Mouse (Mus musculus) lung, embryonic 16.5 days (tissue): ENCODE data around the gene Ramp1. TPM values are rescaled to one million over a fixed set of nuclear protein-coding genes. Genes with fewer than 3 reads are reported as not detected.

ENCODE experiments used
- ATAC-seq: fragments of 200-750 bp; cut with Nextera tagmentation; 2 replicates; pipeline ENCODE4 v1.8.0; 2017; ENCODE audit warnings: low read depth, mild to moderate bottlenecking, moderate library complexity
- H3K27ac ChIP-seq: fragments of 300-500 bp; sonication (generic); 2 replicates; pipeline ENCODE4 v1.5.1; 2014; ENCODE audit warnings: mild to moderate bottlenecking, control low read depth, low read length
- H3K27me3 ChIP-seq: fragments of 300-500 bp; sonication (generic); 2 replicates; pipeline ENCODE4 v1.6.1; 2014; ENCODE audit warnings: low read depth, low read length, mixed read lengths; ENCODE audit not compliant: control insufficient read depth, insufficient read depth
- H3K36me3 ChIP-seq: fragments of 300-500 bp; sonication (generic); 2 replicates; pipeline ENCODE4 v1.6.1; 2014; ENCODE audit warnings: low read length; ENCODE audit not compliant: control insufficient read depth, insufficient read depth
- H3K4me1 ChIP-seq: fragments of 300-500 bp; sonication (generic); replicated peaks from 2 replicates; pipeline ENCODE4 v1.6.1; 2014; ENCODE audit warnings: low read length, mixed read lengths; ENCODE audit not compliant: control insufficient read depth, insufficient read depth
- H3K4me2 ChIP-seq: fragments of 300-500 bp; sonication (generic); 2 replicates; pipeline ENCODE4 v1.6.1; 2014; ENCODE audit warnings: low read depth, low read length, control low read depth
- H3K4me3 ChIP-seq: fragments of 300-500 bp; sonication (generic); 2 replicates; pipeline ENCODE4 v1.5.1; 2014; ENCODE audit warnings: mild to moderate bottlenecking, low read length, control low read depth
- H3K9ac ChIP-seq: fragments of 300-500 bp; sonication (generic); 2 replicates; pipeline ENCODE4 v1.6.1; 2014; ENCODE audit warnings: low read length, control low read depth
- H3K9me3 ChIP-seq: fragments of 300-500 bp; sonication (generic); 2 replicates; pipeline ENCODE4 v1.6.1; 2016; ENCODE audit warnings: low read length; ENCODE audit not compliant: control insufficient read depth
- WGBS: fragments of 180-500 bp; shearing (Covaris S2); extraction: QIAGEN DNeasy Blood & Tissue Kit; methylation state at CpG from one replicate; pipeline ENCODE4 v1.1.7; 2014; 5-methylcytosine and 5-hydroxymethylcytosine counted together
- polyA plus RNA-seq: library from polyadenylated mRNA; unstranded; fragments of >200 nt; fragmentation: Nextera tagmentation; extraction: Ambion mirVana; gene quantifications from 2 replicates; pipeline ENCODE4 v1.2.1, GENCODE M21; 2015

Gene Ramp1
- polyA plus RNA-seq, 1 experiment from 2014 or later = 8.6 TPM

DNA sequence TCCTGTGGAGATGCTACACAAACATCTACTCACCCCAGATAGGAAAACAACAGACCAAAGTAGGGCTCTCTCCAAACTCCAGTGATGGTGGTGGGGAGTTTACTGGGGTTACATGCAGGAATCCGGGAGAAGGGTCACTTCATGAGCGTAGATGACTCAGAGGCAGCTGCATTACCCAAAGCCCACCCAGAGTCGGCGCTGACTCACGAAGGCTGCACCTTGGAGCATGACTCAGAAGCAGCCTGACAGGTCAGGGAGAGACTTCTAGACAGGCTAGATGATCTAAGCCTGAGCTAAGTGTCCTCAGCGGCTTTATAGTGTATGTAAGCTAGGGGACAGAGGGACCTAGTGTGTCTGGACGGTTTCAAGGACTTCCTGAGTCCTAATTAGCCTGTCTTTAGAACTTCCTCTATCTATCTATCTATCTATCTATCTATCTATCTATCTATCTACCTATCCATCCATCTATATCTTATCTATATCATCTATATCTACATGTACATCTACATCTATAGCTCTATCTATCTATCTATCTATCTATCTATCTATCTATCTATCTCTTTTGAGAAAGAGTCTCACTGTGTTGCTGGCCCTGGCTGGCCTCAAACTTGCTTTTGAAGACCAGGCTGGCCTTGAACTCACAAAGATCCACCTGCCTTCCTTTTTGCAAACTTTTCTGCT lies 40.2 kb downstream of the Ramp1 start:
- Histone ChIP-seq H3K4me3 (no peak overlapping the region), H3K9ac (no peak overlapping the region), H3K4me2 (no peak overlapping the region), H3K27me3 (no peaks in the 10 kb centered on the region), H3K36me3 (no peaks in the 10 kb centered on the region), H3K4me1 (no peaks in the 10 kb centered on the region), H3K9me3 (no peaks in the 10 kb centered on the region), H3K27ac (no peak overlapping the region)
- 77% methylated on average over 7 of the region's 7 CpGs for WGBS
- no peak for ATAC-seq

GRCm38 (mm10) chr1:91220322-91220672 lies 40.7 kb downstream of the Ramp1 start:
- Histone ChIP-seq H3K4me2 (no peak overlapping the region), H3K27me3 (no peaks in the 10 kb centered on the region), H3K9me3 (no peaks in the 10 kb centered on the region), H3K9ac (no peak overlapping the region), H3K36me3 (no peaks in the 10 kb centered on the region), H3K27ac (no peak overlapping the region), H3K4me1 (no peaks in the 10 kb centered on the region), H3K4me3 (no peak overlapping the region)
- WGBS = 70% methylated on average over 3 of the region's 3 CpGs
- no peak for ATAC-seq

- Histone ChIP-seq H3K9me3 (no peaks in the 10 kb centered on the region), H3K4me3 (no peak overlapping the region), H3K4me1 (no peaks in the 10 kb centered on the region; the same call in 1 of the 2 replicates), H3K9ac (no peak overlapping the region), H3K27ac (no peak overlapping the region), H3K36me3 (no peaks in the 10 kb centered on the region), H3K4me2 (no peak overlapping the region), H3K27me3 (no peaks in the 10 kb centered on the region)
- 72% methylated on average over 4 of the region's 4 CpGs for WGBS
- no peak for ATAC-seq
Observed at GRCm38 (mm10) chr1:91226562-91226961, 46.9 kb downstream of the Ramp1 start.

DNA sequence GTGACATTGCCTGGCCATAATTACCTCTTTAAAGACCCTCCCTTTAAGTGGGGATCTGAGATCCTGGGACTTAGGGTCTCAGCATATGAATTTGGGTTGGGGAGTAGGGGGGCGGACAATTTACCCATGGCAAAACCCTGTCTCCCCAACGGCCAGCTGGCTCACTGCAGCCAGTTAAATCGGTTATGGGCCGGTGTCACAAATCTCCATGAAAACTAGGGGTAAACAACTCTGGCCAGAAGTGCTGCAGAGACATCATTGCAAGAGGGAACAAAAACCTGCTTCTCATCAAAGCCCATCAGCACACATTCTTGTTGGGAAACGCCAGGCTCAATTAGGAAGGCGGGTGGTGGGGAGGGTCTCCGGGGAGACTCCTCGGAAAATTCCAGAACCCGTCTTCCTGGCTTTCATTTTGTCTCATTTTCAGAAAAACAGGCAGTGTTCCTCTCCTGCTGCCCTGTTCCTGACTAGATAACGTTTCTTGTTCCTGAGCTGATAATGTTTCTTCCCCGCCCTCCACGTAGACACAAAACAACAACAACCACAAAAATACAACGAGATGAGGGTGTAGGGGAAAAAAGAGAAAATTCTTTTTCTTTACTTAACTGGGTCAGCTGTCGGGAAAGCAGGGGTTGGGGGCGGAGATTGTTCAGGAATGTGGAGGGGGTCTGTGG lies 47.9 kb downstream of the Ramp1 start:
- Histone ChIP-seq H3K9ac (no peak overlapping the region), H3K4me3 (no peak overlapping the region), H3K4me2 (no peak overlapping the region), H3K36me3 (no peaks in the 10 kb centered on the region), H3K4me1 (peaks cover 3% of the 10 kb centered on the region; the same call in 1 of the 2 replicates), H3K27me3 (no peaks in the 10 kb centered on the region), H3K9me3 (no peaks in the 10 kb centered on the region), H3K27ac (no peak overlapping the region)
- WGBS = 58% methylated on average over 15 of the region's 15 CpGs
- no peak for ATAC-seq

GRCm38 (mm10) chr1:91231142-91231541 lies 51.5 kb downstream of the Ramp1 start:
- no peak overlapping the region for H3K4me3 ChIP-seq
- H3K4me1 ChIP-seq = peaks cover 3% of the 10 kb centered on the region; the same call in 1 of the 2 replicates
- H3K27ac ChIP-seq = no peak overlapping the region
- ATAC-seq = no peak
- no peak overlapping the region for H3K4me2 ChIP-seq
- no peaks in the 10 kb centered on the region for H3K36me3 ChIP-seq
- no peaks in the 10 kb centered on the region for H3K27me3 ChIP-seq
- no peak overlapping the region for H3K9ac ChIP-seq
- H3K9me3 ChIP-seq = no peaks in the 10 kb centered on the region
- WGBS = 56% methylated on average over 6 of the region's 6 CpGs

DNA sequence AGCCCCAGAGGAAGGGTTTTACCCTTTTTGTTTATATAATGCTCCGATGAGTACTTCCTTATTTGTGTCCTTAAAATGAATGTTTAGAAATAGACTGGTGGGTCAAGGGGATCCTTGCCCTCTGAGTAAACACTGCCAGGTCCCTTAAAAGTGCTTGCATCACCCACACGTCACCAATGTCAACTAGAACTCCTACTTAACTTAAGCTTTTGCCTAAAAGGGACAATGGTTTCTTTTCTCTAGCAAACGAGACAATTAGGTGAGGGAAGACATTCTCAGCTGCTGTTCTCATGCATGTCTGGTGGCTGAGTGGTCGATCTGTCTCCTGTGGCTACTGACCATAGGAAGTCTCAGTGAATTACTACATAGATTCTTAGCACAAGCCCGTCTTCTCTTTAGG lies 52.3 kb downstream of the Ramp1 start:
- peaks cover 3% of the 10 kb centered on the region; the same call in 1 of the 2 replicates for H3K4me1 ChIP-seq
- ATAC-seq = peak; percentile 86
- H3K9me3 ChIP-seq = no peaks in the 10 kb centered on the region
- no peaks in the 10 kb centered on the region for H3K36me3 ChIP-seq
- WGBS = 9% methylated on average over 5 of the region's 5 CpGs
- H3K4me3 ChIP-seq = no peak overlapping the region
- no peaks in the 10 kb centered on the region for H3K27me3 ChIP-seq
- H3K4me2 ChIP-seq = no peak overlapping the region
- H3K27ac ChIP-seq = no peak overlapping the region
- no peak overlapping the region for H3K9ac ChIP-seq

DNA sequence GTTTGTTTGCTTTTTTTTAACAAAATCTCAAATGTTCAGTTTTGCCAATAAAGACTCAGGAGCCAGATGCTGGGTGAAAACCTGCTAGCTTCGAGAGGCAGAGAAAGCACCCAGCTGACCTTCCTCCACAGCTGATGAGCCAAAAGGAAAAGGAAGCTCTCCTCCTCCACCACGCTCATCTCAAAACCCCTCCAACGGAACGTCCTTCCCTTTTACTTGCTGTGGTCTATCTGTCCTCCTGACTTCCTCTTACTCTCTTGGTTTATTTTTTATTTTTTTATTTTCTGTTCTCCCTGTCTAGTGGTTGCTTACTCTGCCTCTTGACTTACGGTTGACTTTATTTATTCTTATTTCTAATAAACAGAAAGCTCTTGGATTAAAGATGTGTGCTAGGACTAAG lies 55.8 kb downstream of the Ramp1 start:
- no peak for ATAC-seq
- no peaks in the 10 kb centered on the region for H3K36me3 ChIP-seq
- H3K9me3 ChIP-seq = no peaks in the 10 kb centered on the region
- no peak overlapping the region for H3K27ac ChIP-seq
- 49% methylated on average over 5 of the region's 5 CpGs for WGBS
- no peak overlapping the region for H3K4me2 ChIP-seq
- H3K4me1 ChIP-seq = peaks cover 3% of the 10 kb centered on the region; the same call in 1 of the 2 replicates
- no peak overlapping the region for H3K4me3 ChIP-seq
- no peaks in the 10 kb centered on the region for H3K27me3 ChIP-seq
- no peak overlapping the region for H3K9ac ChIP-seq

- Histone ChIP-seq H3K27ac (no peak overlapping the region), H3K27me3 (no peaks in the 10 kb centered on the region), H3K4me3 (no peak overlapping the region), H3K4me1 (no peaks in the 10 kb centered on the region), H3K9me3 (no peaks in the 10 kb centered on the region), H3K36me3 (no peaks in the 10 kb centered on the region), H3K4me2 (no peak overlapping the region), H3K9ac (no peak overlapping the region)
- ATAC-seq = no peak
- WGBS = 74% methylated on average over 6 of the region's 6 CpGs
Observed at GRCm38 (mm10) chr1:91237676-91238075, 58.1 kb downstream of the Ramp1 start.

DNA sequence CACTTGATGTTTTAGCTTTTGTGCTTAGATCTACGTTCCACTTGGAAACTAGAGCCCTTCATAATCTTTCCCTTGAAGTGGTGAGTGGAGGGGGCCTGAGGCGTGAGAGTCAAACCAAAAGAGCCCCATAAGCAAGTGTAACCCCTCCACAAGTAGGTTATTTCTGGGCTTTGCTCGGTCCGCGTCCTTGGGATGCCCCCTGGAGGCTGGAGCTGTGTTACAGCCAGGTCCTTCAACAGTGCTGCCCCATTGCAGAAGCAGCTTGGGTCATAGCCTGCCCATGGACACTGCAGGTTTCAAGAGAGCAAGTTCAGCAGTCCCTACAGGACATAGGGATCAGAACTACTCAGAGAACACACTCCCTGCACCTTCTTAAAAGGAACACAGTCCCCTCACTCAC lies 59.5 kb downstream of the Ramp1 start:
- Histone ChIP-seq H3K27ac (no peak overlapping the region), H3K9ac (no peak overlapping the region), H3K4me1 (no peaks in the 10 kb centered on the region), H3K4me3 (no peak overlapping the region), H3K36me3 (no peaks in the 10 kb centered on the region), H3K4me2 (no peak overlapping the region), H3K27me3 (no peaks in the 10 kb centered on the region), H3K9me3 (no peaks in the 10 kb centered on the region)
- ATAC-seq = peak; percentile 67
- 13% methylated on average over 5 of the region's 5 CpGs for WGBS
